ENCODE assay signal across 20 mouse cellular contexts in the genomic region with DNA sequence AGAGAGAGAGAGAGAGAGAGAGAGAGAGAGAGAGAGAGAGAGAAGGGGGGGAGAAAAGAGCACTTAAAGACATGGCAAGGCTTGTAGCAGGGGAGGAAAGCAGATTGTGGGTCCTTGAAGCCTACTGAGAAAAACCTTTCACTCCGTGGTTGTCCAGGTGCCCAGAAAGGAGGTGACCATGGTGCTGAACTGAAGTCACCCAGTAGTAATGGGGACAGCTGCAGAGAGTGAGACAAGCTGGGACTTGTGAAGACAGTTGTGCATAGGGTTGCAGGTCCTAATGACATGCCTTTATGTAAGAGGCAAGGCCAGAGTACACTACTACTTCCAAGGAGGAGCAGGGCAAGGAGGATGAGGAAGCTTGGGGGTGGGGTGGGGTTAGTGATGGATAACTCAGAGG. TPM values are rescaled to one million over a fixed set of nuclear protein-coding genes. Genes with fewer than 3 reads are reported as not detected.
DNase-seq lines count a peak whose midpoint lies in the region; ATAC-seq and TF ChIP-seq lines count a peak whose summit lies in the region.
"Had no signal": no experiment of that assay in that cellular context is flagged by ENCODE, and none has a peak within 500 bp of the region (broad histone marks: within the 10 kb centered on the region; RNA-seq: fewer than 3 reads in every experiment).

No protein-coding gene starts in this region.

- H3K27me3 ChIP-seq in embryonic facial prominence, embryonic 14.5 days (replicated peaks; ENCODE audit: control insufficient read depth, insufficient read depth, low read length): no peaks in the 10 kb centered on the region
- no peaks in the 10 kb centered on the region for H3K27me3 ChIP-seq in embryonic facial prominence, embryonic 10.5 days (replicated peaks; ENCODE audit: low read depth, poor library complexity, severe bottlenecking)
- no peaks in the 10 kb centered on the region for H3K27me3 ChIP-seq in limb, embryonic 11.5 days (ENCODE audit: control insufficient read depth, insufficient read depth, low read length)
- H3K27me3 ChIP-seq in limb, embryonic 10.5 days (ENCODE audit: low read depth, poor library complexity, severe bottlenecking): no peaks in the 10 kb centered on the region
- no peaks in the 10 kb centered on the region for H3K27me3 ChIP-seq in myocyte (ENCODE audit: control insufficient read depth, insufficient read depth, insufficient read length)
- H3K27me3 ChIP-seq in hindbrain, embryonic 16.5 days (replicated peaks; ENCODE audit: control insufficient read depth, insufficient read depth, low read length): no peaks in the 10 kb centered on the region
- H3K27me3 ChIP-seq: forebrain, embryonic 12.5 days; hindbrain, embryonic 12.5 days; lung, embryonic 15.5 days; midbrain, embryonic 15.5 days had no signal

- H3K4me2 ChIP-seq in embryonic facial prominence, embryonic 14.5 days (ENCODE audit: low read depth, low read length): no peak overlapping the region
- H3K4me2 ChIP-seq in limb, embryonic 11.5 days (ENCODE audit: low read depth, severe bottlenecking): no peak overlapping the region
- H3K4me2 ChIP-seq in myocyte (ENCODE audit: low read depth): no peak overlapping the region
- no peak overlapping the region for H3K4me2 ChIP-seq in hindbrain, embryonic 16.5 days (ENCODE audit: low read length)
- H3K4me2 ChIP-seq: forebrain, embryonic 12.5 days; hindbrain, embryonic 12.5 days; liver, embryonic 11.5 days; lung, embryonic 15.5 days; midbrain, embryonic 15.5 days had no signal

- 22% methylated on average over 1 of the region's 1 CpGs for WGBS in embryonic facial prominence, embryonic 14.5 days
- WGBS in embryonic facial prominence, embryonic 10.5 days: 21% methylated on average over 1 of the region's 1 CpGs
- WGBS in limb, embryonic 11.5 days: 9% methylated on average over 1 of the region's 1 CpGs
- WGBS in limb, embryonic 10.5 days: 28% methylated on average over 1 of the region's 1 CpGs
- WGBS in hindbrain, embryonic 16.5 days: 23% methylated on average over 1 of the region's 1 CpGs

- no peaks in the 10 kb centered on the region for H3K79me2 ChIP-seq in myocyte (ENCODE audit: control insufficient read depth, insufficient read depth)

- no peak overlapping the region for H3K27ac ChIP-seq in embryonic facial prominence, embryonic 14.5 days (replicated peaks; ENCODE audit: low read depth, low read length)
- no peak overlapping the region for H3K27ac ChIP-seq in embryonic facial prominence, embryonic 10.5 days (replicated peaks)
- no peak overlapping the region for H3K27ac ChIP-seq in limb, embryonic 11.5 days (replicated peaks; ENCODE audit: low read depth, low read length)
- H3K27ac ChIP-seq in limb, embryonic 10.5 days: no peak overlapping the region
- no peak overlapping the region for H3K27ac ChIP-seq in hindbrain, embryonic 16.5 days (ENCODE audit: low read depth, low read length)
- H3K27ac ChIP-seq: forebrain, embryonic 12.5 days; hindbrain, embryonic 12.5 days; lung, embryonic 15.5 days; midbrain, embryonic 15.5 days had no signal

- H3K9ac ChIP-seq in embryonic facial prominence, embryonic 14.5 days (ENCODE audit: low read depth, low read length): no peak overlapping the region
- no peak overlapping the region for H3K9ac ChIP-seq in limb, embryonic 11.5 days (ENCODE audit: low read length)
- H3K9ac ChIP-seq in hindbrain, embryonic 16.5 days (ENCODE audit: low read depth, low read length): no peak overlapping the region
- H3K9ac ChIP-seq: forebrain, embryonic 12.5 days; hindbrain, embryonic 12.5 days; lung, embryonic 15.5 days; midbrain, embryonic 15.5 days had no signal

- H3K4me1 ChIP-seq in embryonic facial prominence, embryonic 14.5 days (ENCODE audit: control insufficient read depth, insufficient read depth, low read length): no peaks in the 10 kb centered on the region
- no peaks in the 10 kb centered on the region for H3K4me1 ChIP-seq in embryonic facial prominence, embryonic 10.5 days
- H3K4me1 ChIP-seq in limb, embryonic 11.5 days (ENCODE audit: control insufficient read depth, insufficient read depth, low read length): no peaks in the 10 kb centered on the region
- no peaks in the 10 kb centered on the region for H3K4me1 ChIP-seq in limb, embryonic 10.5 days
- no peaks in the 10 kb centered on the region for H3K4me1 ChIP-seq in hindbrain, embryonic 16.5 days (ENCODE audit: control insufficient read depth, insufficient read depth, low read depth, low read length)
- H3K4me1 ChIP-seq: forebrain, embryonic 12.5 days; hindbrain, embryonic 12.5 days; lung, embryonic 15.5 days; midbrain, embryonic 15.5 days had no signal

- DNase-seq in embryonic facial prominence, embryonic 14.5 days (ENCODE audit: low spot score): peak; percentile 1
- DNase-seq in embryonic facial prominence, embryonic 10.5 days (ENCODE audit: low spot score): no peak
- DNase-seq in limb, embryonic 11.5 days (ENCODE audit: low spot score): peak; percentile 23
- DNase-seq in limb, embryonic 10.5 days (ENCODE audit: low spot score): no peak
- peak; percentile 6 for DNase-seq in embryo, embryonic 10 days (ENCODE audit: low spot score)
- DNase-seq: adrenal gland, postnatal 25 days; B cell, adult 2 months; cerebellum, adult 8-10 months; gastrocnemius, postnatal 36 days had no signal

- H3ac ChIP-seq in myocyte (ENCODE audit: control insufficient read depth, insufficient read length): no peak overlapping the region

- H3K4me3 ChIP-seq in embryonic facial prominence, embryonic 14.5 days (ENCODE audit: low read depth, low read length): no peak overlapping the region
- no peak overlapping the region for H3K4me3 ChIP-seq in embryonic facial prominence, embryonic 10.5 days
- no peak overlapping the region for H3K4me3 ChIP-seq in limb, embryonic 11.5 days (ENCODE audit: low read depth, low read length)
- no peak overlapping the region for H3K4me3 ChIP-seq in limb, embryonic 10.5 days
- no peak overlapping the region for H3K4me3 ChIP-seq in myocyte
- no peak overlapping the region for H3K4me3 ChIP-seq in hindbrain, embryonic 16.5 days (ENCODE audit: low read length)
- H3K4me3 ChIP-seq: forebrain, embryonic 12.5 days; hindbrain, embryonic 12.5 days; lung, embryonic 15.5 days; midbrain, embryonic 15.5 days had no signal

- no peaks in the 10 kb centered on the region for H3K9me3 ChIP-seq in embryonic facial prominence, embryonic 14.5 days (ENCODE audit: control insufficient read depth, low read length)
- H3K9me3 ChIP-seq in embryonic facial prominence, embryonic 10.5 days: no peaks in the 10 kb centered on the region
- no peaks in the 10 kb centered on the region for H3K9me3 ChIP-seq in limb, embryonic 11.5 days (ENCODE audit: control insufficient read depth, low read length)
- H3K9me3 ChIP-seq in limb, embryonic 10.5 days (replicated peaks): no peaks in the 10 kb centered on the region
- no peaks in the 10 kb centered on the region for H3K9me3 ChIP-seq in hindbrain, embryonic 16.5 days (ENCODE audit: control insufficient read depth, low read length)
- H3K9me3 ChIP-seq: forebrain, embryonic 12.5 days; hindbrain, embryonic 12.5 days; lung, embryonic 15.5 days; midbrain, embryonic 15.5 days had no signal

- ATAC-seq in embryonic facial prominence, embryonic 14.5 days (ENCODE audit: low read depth): no peak
- no peak for ATAC-seq in limb, embryonic 11.5 days (ENCODE audit: insufficient number of reproducible peaks, low FRiP score, low TSS enrichment, low read depth)
- ATAC-seq in hindbrain, embryonic 16.5 days: no peak
- ATAC-seq in activated CD4-positive, CD25-positive, alpha-beta regulatory T cell, adult 4 months: no peak
- ATAC-seq: intestine, postnatal 0 days; midbrain, embryonic 15.5 days had no signal

- no peak for TF ChIP-seq POLR2A in myocyte (IDR thresholded peaks at IDR 0.05; ENCODE audit: insufficient read length, low read depth)

- H3K36me3 ChIP-seq in embryonic facial prominence, embryonic 14.5 days (ENCODE audit: control insufficient read depth, insufficient read depth, low read length): no peaks in the 10 kb centered on the region
- no peaks in the 10 kb centered on the region for H3K36me3 ChIP-seq in embryonic facial prominence, embryonic 10.5 days (replicated peaks)
- H3K36me3 ChIP-seq in limb, embryonic 11.5 days (ENCODE audit: control insufficient read depth, insufficient read depth, low read length): no peaks in the 10 kb centered on the region
- no peaks in the 10 kb centered on the region for H3K36me3 ChIP-seq in limb, embryonic 10.5 days
- no peaks in the 10 kb centered on the region for H3K36me3 ChIP-seq in myocyte (ENCODE audit: control insufficient read depth, insufficient read depth)
- no peaks in the 10 kb centered on the region for H3K36me3 ChIP-seq in hindbrain, embryonic 16.5 days (ENCODE audit: control insufficient read depth, insufficient read depth, low read length)
- H3K36me3 ChIP-seq: forebrain, embryonic 12.5 days; hindbrain, embryonic 12.5 days; lung, embryonic 15.5 days; midbrain, embryonic 15.5 days had no signal

RNA-seq across cellular contexts. Expression of a gene that starts 1.2 kb away (rescaled TPM):
- polyA plus RNA-seq in embryonic facial prominence, embryonic 14.5 days (2014; fragmentation: Nextera tagmentation; extraction: Ambion mirVana): 0.06 TPM in 1 of 2 replicates, not detected in the other
- polyA plus RNA-seq in embryonic facial prominence, embryonic 10.5 days (2016; fragmentation: Nextera tagmentation; extraction: Ambion mirVana): not detected in 2 replicates
- not detected in 2 replicates for polyA plus RNA-seq in limb, embryonic 11.5 days (2014; fragmentation: Nextera tagmentation; extraction: Ambion mirVana)
- polyA plus RNA-seq in limb, embryonic 10.5 days (2016; fragmentation: Nextera tagmentation; extraction: Ambion mirVana): 0.04 TPM in 1 of 2 replicates, not detected in the other
- not detected for polyA plus RNA-seq in myocyte (2012; fragmentation: generic; extraction: Trizol)
- not detected in 2 replicates for polyA plus RNA-seq in hindbrain, embryonic 16.5 days (2015; fragmentation: Nextera tagmentation; extraction: Ambion mirVana)
- polyA plus RNA-seq in activated CD4-positive, CD25-positive, alpha-beta regulatory T cell, adult 4 months (2017; shearing (Covaris generic)): under 1 TPM in 1 of 2 experiments, not detected in 1; 0.15 TPM
- polyA plus RNA-seq: heart, embryonic 14.5 days; hindbrain, embryonic 12.5 days; liver, embryonic 11.5 days; midbrain, embryonic 15.5 days had no signal

RNA-seq across cellular contexts. Expression of a gene that starts 13.5 kb away (rescaled TPM):
- 0.25 TPM in 1 of 2 replicates, not detected in the other for polyA plus RNA-seq in embryonic facial prominence, embryonic 14.5 days (2014; fragmentation: Nextera tagmentation; extraction: Ambion mirVana)
- polyA plus RNA-seq in embryonic facial prominence, embryonic 10.5 days (2016; fragmentation: Nextera tagmentation; extraction: Ambion mirVana): not detected in 2 replicates
- not detected in 2 replicates for polyA plus RNA-seq in limb, embryonic 11.5 days (2014; fragmentation: Nextera tagmentation; extraction: Ambion mirVana)
- polyA plus RNA-seq in limb, embryonic 10.5 days (2016; fragmentation: Nextera tagmentation; extraction: Ambion mirVana): not detected in 2 replicates
- polyA plus RNA-seq in myocyte (2012; fragmentation: generic; extraction: Trizol): not detected
- not detected in 2 replicates for polyA plus RNA-seq in hindbrain, embryonic 16.5 days (2015; fragmentation: Nextera tagmentation; extraction: Ambion mirVana)
- polyA plus RNA-seq in activated CD4-positive, CD25-positive, alpha-beta regulatory T cell, adult 4 months (2017; shearing (Covaris generic)): under 1 TPM in 1 of 2 experiments, not detected in 1; 0.17 TPM
- polyA plus RNA-seq: forebrain, embryonic 12.5 days; heart, embryonic 14.5 days; hindbrain, embryonic 12.5 days; intestine, postnatal 0 days; liver, embryonic 11.5 days; midbrain, embryonic 15.5 days; small intestine, adult 2 months had no signal

RNA-seq across cellular contexts. Expression of a gene that starts 27.8 kb away (rescaled TPM):
- polyA plus RNA-seq in embryonic facial prominence, embryonic 14.5 days (2014; fragmentation: Nextera tagmentation; extraction: Ambion mirVana): not detected in 2 replicates
- polyA plus RNA-seq in embryonic facial prominence, embryonic 10.5 days (2016; fragmentation: Nextera tagmentation; extraction: Ambion mirVana): not detected in 2 replicates
- polyA plus RNA-seq in limb, embryonic 11.5 days (2014; fragmentation: Nextera tagmentation; extraction: Ambion mirVana): not detected in 2 replicates
- not detected in 2 replicates for polyA plus RNA-seq in limb, embryonic 10.5 days (2016; fragmentation: Nextera tagmentation; extraction: Ambion mirVana)
- 0.12 TPM for polyA plus RNA-seq in myocyte (2012; fragmentation: generic; extraction: Trizol)
- not detected in 2 replicates for polyA plus RNA-seq in hindbrain, embryonic 16.5 days (2015; fragmentation: Nextera tagmentation; extraction: Ambion mirVana)
- 1 to 10 TPM in 1 of 2 experiments, under 1 TPM in 1; 0.82 to 2.5 TPM for polyA plus RNA-seq in activated CD4-positive, CD25-positive, alpha-beta regulatory T cell, adult 4 months (2017; shearing (Covaris generic))
- polyA plus RNA-seq: forebrain, embryonic 12.5 days; heart, embryonic 14.5 days; hindbrain, embryonic 12.5 days; intestine, postnatal 0 days; liver, embryonic 11.5 days; midbrain, embryonic 15.5 days had no signal

RNA-seq across cellular contexts. Expression of a gene that starts 46.3 kb away (rescaled TPM):
- 0.20 and 0.22 TPM in 2 replicates for polyA plus RNA-seq in embryonic facial prominence, embryonic 14.5 days (2014; fragmentation: Nextera tagmentation; extraction: Ambion mirVana)
- not detected in 2 replicates for polyA plus RNA-seq in embryonic facial prominence, embryonic 10.5 days (2016; fragmentation: Nextera tagmentation; extraction: Ambion mirVana)
- polyA plus RNA-seq in limb, embryonic 11.5 days (2014; fragmentation: Nextera tagmentation; extraction: Ambion mirVana): not detected in 2 replicates
- not detected in 2 replicates for polyA plus RNA-seq in limb, embryonic 10.5 days (2016; fragmentation: Nextera tagmentation; extraction: Ambion mirVana)
- polyA plus RNA-seq in myocyte (2012; fragmentation: generic; extraction: Trizol): not detected
- not detected in 2 replicates for polyA plus RNA-seq in hindbrain, embryonic 16.5 days (2015; fragmentation: Nextera tagmentation; extraction: Ambion mirVana)
- polyA plus RNA-seq in activated CD4-positive, CD25-positive, alpha-beta regulatory T cell, adult 4 months (2017; shearing (Covaris generic)): not detected
- polyA plus RNA-seq: heart, embryonic 14.5 days; hindbrain, embryonic 12.5 days; intestine, postnatal 0 days; liver, embryonic 11.5 days; lung, embryonic 15.5 days; midbrain, embryonic 15.5 days; small intestine, adult 2 months had no signal

RNA-seq across cellular contexts. Expression of a gene that starts 54.7 kb away (rescaled TPM):
- polyA plus RNA-seq in embryonic facial prominence, embryonic 14.5 days (2014; fragmentation: Nextera tagmentation; extraction: Ambion mirVana): not detected in 2 replicates
- polyA plus RNA-seq in embryonic facial prominence, embryonic 10.5 days (2016; fragmentation: Nextera tagmentation; extraction: Ambion mirVana): not detected in 2 replicates
- polyA plus RNA-seq in limb, embryonic 11.5 days (2014; fragmentation: Nextera tagmentation; extraction: Ambion mirVana): not detected in 2 replicates
- polyA plus RNA-seq in limb, embryonic 10.5 days (2016; fragmentation: Nextera tagmentation; extraction: Ambion mirVana): not detected in 2 replicates
- not detected for polyA plus RNA-seq in myocyte (2012; fragmentation: generic; extraction: Trizol)
- not detected in 2 replicates for polyA plus RNA-seq in hindbrain, embryonic 16.5 days (2015; fragmentation: Nextera tagmentation; extraction: Ambion mirVana)
- polyA plus RNA-seq in activated CD4-positive, CD25-positive, alpha-beta regulatory T cell, adult 4 months (2017; shearing (Covaris generic)): not detected
- polyA plus RNA-seq: forebrain, embryonic 12.5 days; heart, embryonic 14.5 days; hindbrain, embryonic 12.5 days; intestine, postnatal 0 days; liver, embryonic 11.5 days; lung, embryonic 15.5 days; midbrain, embryonic 15.5 days; small intestine, adult 2 months had no signal

Comparison
In these comparisons a context has a peak if more than half of its experiments do, and no peak if none do; other contexts are left out.
1. DNase-seq: peak in embryonic facial prominence, embryonic 14.5 days (single experiment), limb, embryonic 11.5 days (single experiment) and embryo, embryonic 10 days (single experiment); none in embryonic facial prominence, embryonic 10.5 days (single experiment) and limb, embryonic 10.5 days (single experiment).